Mouse (Mus musculus): ENCODE measurements around the gene Pts. TPM values are rescaled to one million over a fixed set of nuclear protein-coding genes. Genes with fewer than 3 reads are reported as not detected.

Gene Pts
- total and polyA plus RNA-seq, 3 experiments, result 24.6 TPM; not detected in 1

- Histone ChIP-seq H3K4me3 (ENCODE audit: control insufficient read depth in 1 of 2, insufficient read depth in 1 of 2, low read depth in 2 of 2, low read length in 2 of 2) (peak overlapping the region; percentile 50 to 56), H3K27ac (ENCODE audit: control insufficient read depth, low read depth, low read length) (peak overlapping the region; percentile 90), H3K4me1 (ENCODE audit: control insufficient read depth in 1 of 2, insufficient read depth in 2 of 2, low read length in 2 of 2) (peaks cover 2 to 25% of the 10 kb centered on the region in 2 experiments; a peak in 3 of 4 replicates), H3K36me3 (ENCODE audit: control insufficient read depth in 1 of 2, insufficient read depth in 2 of 2, low read length in 2 of 2) (peaks cover 0 to 8% of the 10 kb centered on the region in 2 experiments; a peak in 2 of 4 replicates), H3K27me3 (ENCODE audit: control insufficient read depth in 1 of 2, insufficient read depth in 2 of 2, low read length in 2 of 2) (no peaks in the 10 kb centered on the region), H3K9ac (ENCODE audit: control insufficient read depth, low read depth, low read length, poor library complexity, severe bottlenecking) (peak overlapping the region; percentile 66), H3K79me2 (ENCODE audit: control insufficient read depth, insufficient read depth, low read length, poor library complexity) (no peaks in the 10 kb centered on the region), H3K9me3 (replicated peaks; ENCODE audit: insufficient read depth, low read length) (no peaks in the 10 kb centered on the region)
- TF ChIP-seq EP300 (IDR thresholded peaks at IDR 0.05; ENCODE audit: low read depth in 1 of 2, low read length in 2 of 2) (peak; percentile 77 to 82), TAL1 (IDR thresholded peaks at IDR 0.05; ENCODE audit: low read length) (peak; percentile 29; the same call in 1 of the 2 replicates), SMC3 (IDR thresholded peaks at IDR 0.05; ENCODE audit: low read depth, low read length) (no peak), POLR2AphosphoS5 (IDR thresholded peaks at IDR 0.05; ENCODE audit: borderline replicate concordance, low read depth, low read length) (no peak), TCF12 (IDR thresholded peaks at IDR 0.05; ENCODE audit: low read depth, low read length) (peak; percentile 47; the same call in 1 of the 2 replicates), GATA1 (IDR thresholded peaks at IDR 0.05; ENCODE audit: low read depth, low read length) (peak; percentile 88), ELF1 (IDR thresholded peaks at IDR 0.05; ENCODE audit: low read depth, low read length) (no peak), MAZ (IDR thresholded peaks at IDR 0.05; ENCODE audit: low read depth, low read length) (peak; percentile 51; the same call in 1 of the 2 replicates), SIN3A (IDR thresholded peaks at IDR 0.05; ENCODE audit: low read length) (peak; percentile 29; the same call in 1 of the 2 replicates), MEF2A (IDR thresholded peaks at IDR 0.05; ENCODE audit: extremely low read depth, insufficient replicate concordance, low read depth, low read length, poor library complexity, severe bottlenecking) (no peak), USF1 (IDR thresholded peaks at IDR 0.05; ENCODE audit: low read depth, low read length) (no peak), ETS1 (IDR thresholded peaks at IDR 0.05; ENCODE audit: low read depth, low read length) (peak; percentile 83), RCOR1 (IDR thresholded peaks at IDR 0.05; ENCODE audit: low read depth, low read length) (peak; percentile 59; the same call in 1 of the 2 replicates), MYC (IDR thresholded peaks at IDR 0.05; ENCODE audit: low read depth, low read length) (no peak), TBP (IDR thresholded peaks at IDR 0.05; ENCODE audit: low read depth, low read length) (peak; percentile 64; the same call in 1 of the 2 replicates), NELFE (IDR thresholded peaks at IDR 0.05; ENCODE audit: low read depth, low read length) (no peak), CHD2 (IDR thresholded peaks at IDR 0.05; ENCODE audit: low read length) (peak; percentile 73)
- DNase-seq (ENCODE audit: low read depth, low spot score), result peak; percentile 89
Observed at GRCm38 (mm10) chr9:50496151-50496505, 32.4 kb downstream of the Pts start.

- DNase-seq (ENCODE audit: low read depth, low spot score), result no peak
- H3K36me3 ChIP-seq (ENCODE audit: control insufficient read depth in 1 of 2, insufficient read depth in 2 of 2, low read length in 2 of 2), result peaks cover 0 to 8% of the 10 kb centered on the region in 2 experiments; a peak in 2 of 4 replicates
- peak overlapping the region; percentile 90 for H3K27ac ChIP-seq (ENCODE audit: control insufficient read depth, low read depth, low read length)
- no peaks in the 10 kb centered on the region for H3K9me3 ChIP-seq (replicated peaks; ENCODE audit: insufficient read depth, low read length)
- H3K4me3 ChIP-seq (ENCODE audit: control insufficient read depth in 1 of 2, insufficient read depth in 1 of 2, low read depth in 2 of 2, low read length in 2 of 2), result peak overlapping the region; percentile 28 to 56
- H3K79me2 ChIP-seq (ENCODE audit: control insufficient read depth, insufficient read depth, low read length, poor library complexity), result no peaks in the 10 kb centered on the region
- TF ChIP-seq E2F4 (IDR thresholded peaks at IDR 0.05; ENCODE audit: borderline replicate concordance, low read depth, low read length) (no peak), MYB (IDR thresholded peaks at IDR 0.05; ENCODE audit: low read depth, low read length) (no peak), MXI1 (IDR thresholded peaks at IDR 0.05; ENCODE audit: low read depth, low read length) (no peak), GABPA (IDR thresholded peaks at IDR 0.05; ENCODE audit: low read depth, low read length) (no peak), TAL1 (IDR thresholded peaks at IDR 0.05; ENCODE audit: low read length) (no peak), POLR2AphosphoS5 (IDR thresholded peaks at IDR 0.05; ENCODE audit: borderline replicate concordance, low read depth, low read length) (no peak), MAZ (IDR thresholded peaks at IDR 0.05; ENCODE audit: low read depth, low read length) (no peak), CTCF (IDR thresholded peaks at IDR 0.05 in 2 of 3, conservative IDR thresholded peaks at IDR 0.05 in 1 of 3; ENCODE audit: control insufficient read depth in 1 of 3, insufficient read depth in 1 of 3, low read depth in 2 of 3, low read length in 3 of 3, poor library complexity in 1 of 3, severe bottlenecking in 1 of 3) (no peak), ETS1 (IDR thresholded peaks at IDR 0.05; ENCODE audit: low read depth, low read length) (no peak), SIN3A (IDR thresholded peaks at IDR 0.05; ENCODE audit: low read length) (no peak), USF1 (IDR thresholded peaks at IDR 0.05; ENCODE audit: low read depth, low read length) (no peak), RCOR1 (IDR thresholded peaks at IDR 0.05; ENCODE audit: low read depth, low read length) (no peak)
- peaks cover 2 to 28% of the 10 kb centered on the region in 2 experiments; a peak in 3 of 4 replicates for H3K4me1 ChIP-seq (ENCODE audit: control insufficient read depth in 1 of 2, insufficient read depth in 2 of 2, low read length in 2 of 2)
- peak overlapping the region; percentile 66 for H3K9ac ChIP-seq (ENCODE audit: control insufficient read depth, low read depth, low read length, poor library complexity, severe bottlenecking)
- H3K27me3 ChIP-seq (ENCODE audit: control insufficient read depth in 1 of 2, insufficient read depth in 2 of 2, low read length in 2 of 2), result no peaks in the 10 kb centered on the region
Observed at GRCm38 (mm10) chr9:50495405-50496150, 32.9 kb downstream of the Pts start.

All from MEL (cell line).